Mouse (Mus musculus) E14TG2a.4 (cell line): ENCODE measurements at regions not wholly inside any gene's neighbourhood (a gene's known extent, or its start where the extent isn't known, plus 50 kb on each side); places are given as distances from the start of the nearest gene placed in this dataset.

Experiments
- H3K27me3 ChIP-seq: 2 replicates; pipeline ENCODE4 v1.6.1; 2014; ENCODE audit warnings: low read length, control low read depth; ENCODE audit not compliant: insufficient read depth
- H3K36me3 ChIP-seq: 2 replicates; pipeline ENCODE4 v1.6.1; 2014; ENCODE audit warnings: low read length, control low read depth; ENCODE audit not compliant: insufficient read depth
- H3K4me1 ChIP-seq: replicated peaks from 2 replicates; pipeline ENCODE4 v1.6.1; 2014; ENCODE audit warnings: low read depth, low read length, control low read depth
- H3K4me3 ChIP-seq: replicated peaks from 2 replicates; pipeline ENCODE4 v1.5.1; 2014; ENCODE audit warnings: mild to moderate bottlenecking, low read length
- H3K9me3 ChIP-seq: 2 replicates; pipeline ENCODE4 v1.6.1; 2014; ENCODE audit warnings: low read length, control low read depth
- CTCF ChIP-seq: conservative IDR thresholded peaks from 2 replicates; pipeline ENCODE4 v1.5.1; 2014; ENCODE audit warnings: low read length
- NANOG ChIP-seq: IDR thresholded peaks from 2 replicates; pipeline ENCODE4 v1.6.1; 2014; ENCODE audit warnings: borderline replicate concordance, low read length, mixed read lengths
- POU5F1 ChIP-seq: IDR thresholded peaks from 2 replicates; pipeline ENCODE4 v1.6.1; 2014; ENCODE audit warnings: low read length, borderline replicate concordance

DNA sequence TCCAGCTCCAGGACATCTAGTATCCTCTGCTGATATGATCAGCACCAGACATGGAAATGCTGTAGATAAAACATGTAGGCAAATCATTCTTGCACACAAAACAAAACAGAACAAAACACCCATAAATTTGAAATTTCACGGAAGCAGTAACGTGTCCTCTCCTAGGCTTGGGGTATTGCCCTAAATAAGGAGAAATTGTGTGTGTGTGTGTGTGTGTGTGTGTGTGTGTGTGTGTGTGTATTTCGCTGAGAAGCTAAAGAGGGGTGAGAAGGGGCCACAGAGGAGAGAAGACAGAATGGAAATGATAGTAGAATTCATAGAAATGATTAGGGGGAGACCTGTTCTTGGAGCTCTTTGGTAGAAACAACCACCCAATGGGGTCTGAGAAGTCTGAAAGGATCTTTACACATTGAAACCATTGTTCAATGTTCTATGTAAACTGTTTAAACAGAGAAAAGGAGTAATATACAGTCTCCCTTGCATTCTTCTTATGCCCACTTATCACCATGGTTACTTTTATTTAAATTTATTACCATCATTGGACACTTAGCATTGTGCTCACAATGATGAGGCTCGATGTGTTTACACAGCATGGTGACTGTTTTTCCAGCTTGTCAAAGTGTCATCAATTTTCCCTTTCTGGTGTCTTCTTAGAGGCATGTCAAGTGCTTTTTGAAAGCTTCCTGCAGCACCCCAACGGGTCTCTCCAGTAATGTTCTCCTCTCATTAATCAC, 317.3 kb upstream of the 4933412E24Rik start:
- TF ChIP-seq NANOG (no peak), CTCF (no peak), POU5F1 (no peak)
- no peaks in the 10 kb centered on the region for H3K36me3 ChIP-seq
- no peaks in the 10 kb centered on the region for H3K9me3 ChIP-seq
- no peaks in the 10 kb centered on the region for H3K27me3 ChIP-seq
- no peaks in the 10 kb centered on the region for H3K4me1 ChIP-seq
- H3K4me3 ChIP-seq = no peak overlapping the region

DNA sequence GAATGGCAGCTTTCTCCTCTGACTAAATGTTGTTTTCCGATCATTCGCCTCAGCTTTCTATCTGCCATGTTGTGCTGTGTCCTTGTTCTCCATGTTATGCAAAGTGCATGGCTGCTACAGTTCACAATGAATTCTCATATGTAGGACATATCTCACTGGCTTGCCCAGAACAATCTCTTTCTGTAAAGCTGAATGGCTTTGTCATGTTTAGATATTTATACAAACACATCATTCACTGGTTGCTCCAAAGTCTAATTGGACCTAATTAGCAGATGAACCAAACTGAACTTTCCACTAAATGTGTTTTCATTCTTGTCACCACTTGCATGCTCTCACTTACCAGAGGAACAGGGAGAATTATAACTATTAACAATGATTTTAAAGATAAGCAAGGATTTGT, 301.2 kb upstream of the 4933412E24Rik start:
- Histone ChIP-seq H3K4me3 (no peak overlapping the region), H3K4me1 (no peaks in the 10 kb centered on the region), H3K27me3 (no peaks in the 10 kb centered on the region), H3K9me3 (no peaks in the 10 kb centered on the region), H3K36me3 (no peaks in the 10 kb centered on the region)
- TF ChIP-seq POU5F1 (no peak), NANOG (no peak), CTCF (no peak)

DNA sequence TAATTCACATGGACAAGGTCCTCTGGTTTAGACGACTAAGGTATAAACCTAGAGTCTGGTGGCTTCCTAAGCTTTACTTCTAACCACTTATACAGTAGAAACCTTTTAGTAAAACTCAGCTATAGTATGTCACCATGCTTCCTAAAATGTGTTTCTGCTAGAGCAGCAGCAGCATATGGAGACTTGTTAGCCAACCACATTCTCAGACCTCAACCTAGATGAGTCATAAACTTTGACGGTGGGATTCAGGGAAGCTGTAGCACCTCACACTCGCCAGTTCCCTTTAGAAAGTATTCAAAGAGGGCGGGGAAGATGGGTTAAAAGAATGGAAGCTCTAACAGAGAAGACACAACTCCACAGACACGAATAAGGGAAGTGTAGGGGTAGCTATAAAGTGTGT, 298.8 kb upstream of the 4933412E24Rik start:
- H3K36me3 ChIP-seq = no peaks in the 10 kb centered on the region
- no peaks in the 10 kb centered on the region for H3K27me3 ChIP-seq
- TF ChIP-seq NANOG (no peak), POU5F1 (no peak)
- no peaks in the 10 kb centered on the region for H3K9me3 ChIP-seq
- H3K4me1 ChIP-seq = no peaks in the 10 kb centered on the region
- no peak overlapping the region for H3K4me3 ChIP-seq

DNA sequence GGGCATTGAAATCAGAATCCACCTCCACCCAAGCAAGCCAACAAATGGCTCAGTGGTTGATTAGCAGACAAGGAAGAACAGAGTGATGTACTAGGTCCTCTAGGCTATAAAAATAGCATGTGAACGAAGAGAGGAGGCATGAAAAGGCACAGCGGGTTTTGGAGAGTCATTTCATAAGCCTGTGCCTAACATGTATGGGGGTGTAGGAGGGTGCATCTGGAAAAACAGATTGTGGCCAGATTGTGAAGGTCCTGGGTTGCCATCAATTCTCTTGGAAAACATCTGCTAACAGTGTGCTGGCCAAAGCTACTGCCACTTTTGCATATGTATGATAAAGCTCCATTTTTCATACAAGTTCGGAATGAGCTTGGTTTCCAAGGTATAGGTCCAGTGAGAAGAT, 293.5 kb upstream of the 4933412E24Rik start:
- Histone ChIP-seq H3K9me3 (no peaks in the 10 kb centered on the region), H3K36me3 (no peaks in the 10 kb centered on the region), H3K4me1 (no peaks in the 10 kb centered on the region), H3K27me3 (no peaks in the 10 kb centered on the region), H3K4me3 (no peak overlapping the region)
- no peak for TF ChIP-seq POU5F1
- TF ChIP-seq CTCF = no peak
- TF ChIP-seq NANOG = no peak

DNA sequence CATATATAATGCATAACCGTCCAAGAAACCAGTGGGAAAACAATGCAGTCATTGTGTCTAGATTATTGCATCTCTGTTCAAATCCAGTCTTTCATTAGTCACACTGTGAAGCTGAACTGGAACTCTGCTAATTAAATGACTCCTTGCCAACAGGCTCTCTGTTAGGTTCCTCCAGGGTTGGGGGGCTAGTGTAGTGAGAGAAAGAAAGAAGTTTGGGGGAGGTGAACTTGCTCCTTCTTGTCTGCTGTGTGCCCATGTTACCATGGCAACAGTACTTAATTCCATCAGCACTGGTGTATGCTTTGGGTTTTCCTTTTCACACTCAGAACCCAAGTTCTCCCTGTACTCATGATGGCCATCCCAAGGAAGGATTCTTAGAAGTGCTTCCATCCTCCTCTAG, 292.6 kb upstream of the 4933412E24Rik start:
- no peak overlapping the region for H3K4me3 ChIP-seq
- H3K9me3 ChIP-seq = no peaks in the 10 kb centered on the region
- TF ChIP-seq NANOG (no peak), POU5F1 (no peak), CTCF (no peak)
- no peaks in the 10 kb centered on the region for H3K27me3 ChIP-seq
- no peaks in the 10 kb centered on the region for H3K4me1 ChIP-seq
- H3K36me3 ChIP-seq = no peaks in the 10 kb centered on the region

DNA sequence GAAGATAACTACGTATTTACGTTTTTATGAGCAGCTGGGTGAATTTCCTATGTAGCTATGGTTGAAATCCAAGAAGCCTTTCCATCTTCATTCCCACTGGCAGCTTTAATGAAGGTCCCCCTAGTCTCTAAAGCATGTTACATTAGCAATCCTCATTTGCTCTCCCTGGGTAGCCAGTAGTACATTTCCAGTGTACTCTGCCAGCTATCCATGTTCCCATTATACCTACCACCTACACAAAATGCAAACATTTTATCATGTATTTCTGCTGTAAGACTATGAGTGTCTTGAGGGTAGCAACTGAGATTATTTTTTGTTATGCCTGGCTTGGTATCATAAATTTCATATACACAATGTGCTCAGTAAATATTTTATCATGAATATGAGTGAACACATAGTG, 291.7 kb upstream of the 4933412E24Rik start:
- Histone ChIP-seq H3K4me3 (no peak overlapping the region), H3K9me3 (no peaks in the 10 kb centered on the region), H3K27me3 (no peaks in the 10 kb centered on the region), H3K4me1 (no peaks in the 10 kb centered on the region), H3K36me3 (no peaks in the 10 kb centered on the region)
- TF ChIP-seq POU5F1 = no peak
- no peak for TF ChIP-seq CTCF
- TF ChIP-seq NANOG = no peak

DNA sequence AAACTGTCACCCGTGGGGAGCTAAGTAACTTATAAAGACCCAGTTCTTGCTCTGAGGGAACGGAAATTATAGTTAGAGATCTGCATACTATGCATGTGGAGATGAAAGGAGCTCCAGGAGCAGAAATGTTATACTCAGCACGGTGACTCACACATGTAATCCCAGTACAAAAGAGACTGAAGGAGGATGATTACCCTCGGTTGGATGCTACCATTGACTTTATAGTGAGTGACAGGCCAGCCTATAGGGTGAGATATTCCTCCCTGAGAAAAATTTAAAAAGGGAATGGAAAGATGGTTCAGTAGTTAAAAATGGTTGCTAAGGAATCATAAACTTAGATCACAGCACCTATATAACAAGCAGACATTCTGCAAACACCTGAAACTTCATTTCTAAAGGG, 287.1 kb upstream of the 4933412E24Rik start:
- TF ChIP-seq CTCF (no peak), POU5F1 (no peak), NANOG (no peak)
- H3K27me3 ChIP-seq = no peaks in the 10 kb centered on the region
- H3K36me3 ChIP-seq = no peaks in the 10 kb centered on the region
- no peaks in the 10 kb centered on the region for H3K4me1 ChIP-seq
- H3K4me3 ChIP-seq = no peak overlapping the region
- H3K9me3 ChIP-seq = no peaks in the 10 kb centered on the region

DNA sequence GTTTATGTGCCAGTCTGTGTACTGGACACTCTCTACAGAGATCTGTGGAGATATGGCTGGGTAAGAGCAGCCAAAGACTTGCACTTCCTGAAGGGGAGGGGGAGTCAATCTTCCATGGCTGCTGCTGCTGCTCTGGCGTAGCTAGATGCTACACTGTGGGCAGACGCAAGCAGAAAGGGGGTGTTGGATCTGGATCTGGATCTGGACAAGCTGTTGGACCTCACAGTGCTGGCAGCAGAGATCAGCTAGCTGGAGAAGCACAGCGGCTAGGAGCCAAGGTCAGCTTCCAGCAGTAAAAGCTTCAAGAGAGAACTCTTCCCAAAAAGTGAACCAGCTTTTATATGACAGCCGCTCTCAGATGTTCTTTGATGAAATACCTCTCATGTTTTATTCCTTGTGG, 285.5 kb upstream of the 4933412E24Rik start:
- H3K9me3 ChIP-seq = no peaks in the 10 kb centered on the region
- H3K36me3 ChIP-seq = no peaks in the 10 kb centered on the region
- no peak overlapping the region for H3K4me3 ChIP-seq
- H3K4me1 ChIP-seq = no peaks in the 10 kb centered on the region
- no peaks in the 10 kb centered on the region for H3K27me3 ChIP-seq
- TF ChIP-seq CTCF (no peak), POU5F1 (no peak), NANOG (no peak)

DNA sequence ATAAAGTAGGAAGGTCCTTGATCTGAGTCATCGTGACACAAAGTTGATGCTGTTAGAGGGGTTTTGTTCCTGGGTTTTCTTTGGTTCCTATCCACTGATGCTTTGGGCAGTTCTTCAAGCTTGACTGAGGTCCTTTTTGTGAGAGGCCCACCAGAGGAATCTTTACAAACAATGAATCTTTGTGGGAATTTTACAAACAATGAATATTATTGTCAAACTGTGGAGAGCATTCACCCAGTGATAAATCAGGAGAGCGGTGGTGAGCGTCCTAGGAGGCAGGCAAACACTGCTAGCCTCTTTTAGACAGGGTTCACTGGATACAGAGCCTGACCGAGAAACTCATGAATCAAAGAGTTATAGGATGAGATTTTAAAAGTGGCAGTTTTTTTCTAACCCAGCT, 268.9 kb upstream of the 4933412E24Rik start:
- no peaks in the 10 kb centered on the region for H3K9me3 ChIP-seq
- no peaks in the 10 kb centered on the region for H3K36me3 ChIP-seq
- no peak overlapping the region for H3K4me3 ChIP-seq
- no peaks in the 10 kb centered on the region for H3K27me3 ChIP-seq
- no peak for TF ChIP-seq POU5F1
- no peak for TF ChIP-seq CTCF
- no peak for TF ChIP-seq NANOG
- no peaks in the 10 kb centered on the region for H3K4me1 ChIP-seq
